Mouse (Mus musculus): ENCODE results near the gene 9130204L05Rik. TPM values are rescaled to one million over a fixed set of nuclear protein-coding genes. Genes with fewer than 3 reads are reported as not detected.

9130204L05Rik gene
- total RNA-seq (2021) = not detected
- long read RNA-seq = 0 reads

GRCm38 (mm10) chr3:91090703-91091102 is at the start of gene 9130204L05Rik:
TSS of gene 9130204L05Rik (minus strand) at chr3:91090803.
- no peak for DNase-seq (ENCODE audit: low spot score in 2 of 2)

- DNase-seq (ENCODE audit: low spot score in 2 of 2) = no peak
Observed at GRCm38 (mm10) chr3:91108696-91109095, 18.1 kb upstream of the 9130204L05Rik start.

- DNase-seq (ENCODE audit: low spot score in 2 of 2) = no peak
Observed at GRCm38 (mm10) chr3:91059211-91059610, 31.4 kb downstream of the 9130204L05Rik start.

GRCm38 (mm10) chr3:91052654-91053053 is 37.9 kb downstream of the 9130204L05Rik start:
- no peak for DNase-seq (ENCODE audit: low spot score in 2 of 2)
